Mouse (Mus musculus) CH12.LX (cell line): ENCODE data around the gene Trabd2b. TPM values are rescaled to one million over a fixed set of nuclear protein-coding genes. Genes with fewer than 3 reads are reported as not detected.

Experiments
- DNase-seq: peaks from one replicate; pipeline ENCODE4 v3.0.0-alpha.2; 2013; ENCODE audit errors: extremely low read depth
- H3K27ac ChIP-seq: 2 replicates; pipeline ENCODE4 v1.5.1; 2012; ENCODE audit warnings: low read depth, mild to moderate bottlenecking, control low read depth, moderate library complexity; ENCODE audit not compliant: insufficient read depth
- H3K27me3 ChIP-seq: replicated peaks from 2 replicates; pipeline ENCODE3; 2012; ENCODE audit warnings: inconsistent platforms
- H3K36me3 ChIP-seq, 2 experiments: replicated peaks in 1 of 2; 2 replicates each; pipeline versions ENCODE3 to v1.6.1; 2012; ENCODE audit warnings: inconsistent platforms in 1 of 2, low read length in 1 of 2, mild to moderate bottlenecking in 1 of 2, mixed read lengths in 1 of 2, moderate library complexity in 1 of 2; ENCODE audit not compliant: control insufficient read depth in 1 of 2, insufficient read depth in 1 of 2
- H3K4me1 ChIP-seq, 2 experiments: 2 replicates each; pipeline ENCODE4 v1.6.1; 2012; ENCODE audit warnings: inconsistent platforms in 1 of 2, moderate library complexity in 1 of 2; ENCODE audit not compliant: insufficient read depth in 2 of 2, control insufficient read depth in 1 of 2
- H3K4me2 ChIP-seq: 2 replicates; pipeline ENCODE4 v1.6.1; 2012; ENCODE audit warnings: low read depth, mild to moderate bottlenecking, control low read depth; ENCODE audit not compliant: poor library complexity, insufficient read depth, severe bottlenecking
- H3K4me3 ChIP-seq, 3 experiments: fragments of 150-350 bp in 1 of 3; sonication (generic) in 1 of 3; replicated peaks in 1 of 3; 2 replicates each; pipeline versions ENCODE3 to v1.5.1; 2011 to 2012; ENCODE audit warnings: low read depth in 2 of 3, low read length in 2 of 3, mild to moderate bottlenecking in 2 of 3, moderate library complexity in 2 of 3, control low read depth in 1 of 3, improper control_type of control experiment in 1 of 3, inconsistent platforms in 1 of 3, mixed read lengths in 1 of 3; ENCODE audit not compliant: poor library complexity in 1 of 3
- H3K79me2 ChIP-seq: replicated peaks from 2 replicates; pipeline ENCODE4 v1.6.1; 2012; ENCODE audit warnings: mild to moderate bottlenecking, moderate library complexity; ENCODE audit not compliant: control insufficient read depth, poor library complexity, insufficient read depth, severe bottlenecking; ENCODE audit errors: extremely low read depth
- H3K9ac ChIP-seq: 2 replicates; pipeline ENCODE4 v1.6.1; 2012; ENCODE audit warnings: low read depth, mild to moderate bottlenecking, control low read depth, moderate library complexity; ENCODE audit not compliant: insufficient read depth
- H3K9me3 ChIP-seq: replicated peaks from 2 replicates; pipeline ENCODE3; 2012; ENCODE audit warnings: low read length, inconsistent platforms, mixed read lengths
- CHD2 ChIP-seq: IDR thresholded peaks from 2 replicates; pipeline ENCODE4 v1.6.1; 2011; ENCODE audit warnings: low read length, improper control_type of control experiment
- CTCF ChIP-seq, 2 experiments: IDR thresholded peaks in 1 of 2; conservative IDR thresholded peaks in 1 of 2; 2 replicates each; pipeline ENCODE4 v1.5.1; 2011 to 2012; ENCODE audit warnings: low read depth in 2 of 2, low read length in 2 of 2, improper control_type of control experiment in 1 of 2, inconsistent platforms in 1 of 2, mild to moderate bottlenecking in 1 of 2, moderate library complexity in 1 of 2
- E2F4 ChIP-seq: IDR thresholded peaks from 2 replicates; pipeline ENCODE4 v1.6.1; 2011; ENCODE audit warnings: low read depth, low read length, improper control_type of control experiment; ENCODE audit not compliant: insufficient replicate concordance
- ELF1 ChIP-seq: IDR thresholded peaks from 2 replicates; pipeline ENCODE4 v1.6.1; 2014; ENCODE audit warnings: low read depth, mild to moderate bottlenecking, inconsistent platforms, low read length, improper control_type of control experiment
- ETS1 ChIP-seq: conservative IDR thresholded peaks from 2 replicates; pipeline ENCODE4 v1.6.1; 2012; ENCODE audit warnings: low read depth, mild to moderate bottlenecking, inconsistent platforms, low read length, improper control_type of control experiment, moderate library complexity
- JUN ChIP-seq: IDR thresholded peaks from 2 replicates; pipeline ENCODE4 v1.6.1; 2011; ENCODE audit warnings: low read depth, mild to moderate bottlenecking, low read length, improper control_type of control experiment, moderate library complexity; ENCODE audit not compliant: insufficient read depth
- MAFK ChIP-seq: IDR thresholded peaks from 2 replicates; pipeline ENCODE4 v1.6.1; 2011; ENCODE audit warnings: low read length, improper control_type of control experiment; ENCODE audit not compliant: insufficient replicate concordance
- MAX ChIP-seq: IDR thresholded peaks from 2 replicates; pipeline ENCODE4 v1.6.1; 2011; ENCODE audit warnings: low read length, improper control_type of control experiment
- MAZ ChIP-seq: IDR thresholded peaks from 2 replicates; pipeline ENCODE4 v1.6.1; 2012; ENCODE audit warnings: low read depth, mild to moderate bottlenecking, inconsistent platforms, low read length, improper control_type of control experiment, moderate library complexity
- MEF2A ChIP-seq: IDR thresholded peaks from 2 replicates; pipeline ENCODE4 v1.6.1; 2014; ENCODE audit warnings: low read depth, mild to moderate bottlenecking, inconsistent platforms, low read length, improper control_type of control experiment, borderline replicate concordance
- MXI1 ChIP-seq: IDR thresholded peaks from 2 replicates; pipeline ENCODE4 v1.6.1; 2011; ENCODE audit warnings: mild to moderate bottlenecking, low read depth, low read length, improper control_type of control experiment
- NRF1 ChIP-seq: IDR thresholded peaks from 2 replicates; pipeline ENCODE4 v1.6.1; 2014; ENCODE audit warnings: low read depth, mild to moderate bottlenecking, inconsistent platforms, low read length, improper control_type of control experiment, moderate library complexity
- PAX5 ChIP-seq: IDR thresholded peaks from 2 replicates; pipeline ENCODE4 v1.6.1; 2012; ENCODE audit warnings: low read length, inconsistent platforms, mixed read lengths
- POLR2A ChIP-seq: IDR thresholded peaks from 2 replicates; pipeline ENCODE4 v1.6.1; 2011; ENCODE audit warnings: low read depth, mild to moderate bottlenecking, improper control_type of control experiment, low read length
- POLR2AphosphoS2 ChIP-seq: IDR thresholded peaks from 2 replicates; pipeline ENCODE4 v1.6.1; 2011; ENCODE audit warnings: low read depth, low read length, improper control_type of control experiment
- RAD21 ChIP-seq: IDR thresholded peaks from 2 replicates; pipeline ENCODE4 v1.6.1; 2011; ENCODE audit warnings: low read depth, mild to moderate bottlenecking, low read length, improper control_type of control experiment, moderate library complexity
- RCOR1 ChIP-seq: conservative IDR thresholded peaks from 2 replicates; pipeline ENCODE4 v1.6.1; 2012; ENCODE audit warnings: low read depth, mild to moderate bottlenecking, inconsistent platforms, low read length, improper control_type of control experiment
- SIN3A ChIP-seq: IDR thresholded peaks from 2 replicates; pipeline ENCODE4 v1.6.1; 2012; ENCODE audit warnings: low read length, improper control_type of control experiment, inconsistent platforms
- TBP ChIP-seq: conservative IDR thresholded peaks from 2 replicates; pipeline ENCODE4 v1.6.1; 2011; ENCODE audit warnings: low read depth, low read length, improper control_type of control experiment
- TCF12 ChIP-seq: IDR thresholded peaks from 2 replicates; pipeline ENCODE4 v1.6.1; 2014; ENCODE audit warnings: low read depth, mild to moderate bottlenecking, inconsistent platforms, low read length, improper control_type of control experiment
- USF2 ChIP-seq: conservative IDR thresholded peaks from 2 replicates; pipeline ENCODE4 v1.6.1; 2011; ENCODE audit warnings: low read depth, low read length, improper control_type of control experiment
- ZC3H11A ChIP-seq: IDR thresholded peaks from 2 replicates; pipeline ENCODE4 v1.6.1; 2012; ENCODE audit warnings: low read depth, mild to moderate bottlenecking, inconsistent platforms, low read length, improper control_type of control experiment
- ZMIZ1 ChIP-seq: IDR thresholded peaks from 2 replicates; pipeline ENCODE4 v1.6.1; 2012; ENCODE audit warnings: low read depth, mild to moderate bottlenecking, inconsistent platforms, low read length, improper control_type of control experiment
- dilution Hi-C: fragments of 300-500 bp; cut with MboI; formaldehyde crosslinking; loops from 2 replicates; pipeline ENCODE4 v1.14.3; 2020; ENCODE audit warnings: low sequenced_read_pairs; ENCODE audit not compliant: extremely low pct_unique_long_range_greater_than_20kb, extremely low pct_ligation_motif_present
- in situ Hi-C: fragments of 300-500 bp; cut with MboI; formaldehyde crosslinking; loops from 3 replicates; pipeline ENCODE4 v1.14.3; 2019; ENCODE audit warnings: low sequenced_read_pairs, low pct_ligation_motif_present, low pct_unique_long_range_greater_than_20kb, mixed read lengths
- polyA plus RNA-seq: library from polyadenylated mRNA; unstranded; fragments of >175 nt; gene quantifications from 2 replicates; pipeline ENCODE4 v1.2.1, GENCODE M21; 2012; ENCODE audit warnings: low read depth; ENCODE audit not compliant: insufficient read length
- total RNA-seq, 2 experiments: library from RNA; depleted of rRNA; stranded (reverse); fragments of 300-350 nt in 1 of 2; fragments of >200 nt in 1 of 2; gene quantifications; 2 replicates each; pipeline ENCODE4 v1.2.3; 2012 to 2014

Trabd2b gene
- total and polyA plus RNA-seq, 3 experiments: not detected

DNA sequence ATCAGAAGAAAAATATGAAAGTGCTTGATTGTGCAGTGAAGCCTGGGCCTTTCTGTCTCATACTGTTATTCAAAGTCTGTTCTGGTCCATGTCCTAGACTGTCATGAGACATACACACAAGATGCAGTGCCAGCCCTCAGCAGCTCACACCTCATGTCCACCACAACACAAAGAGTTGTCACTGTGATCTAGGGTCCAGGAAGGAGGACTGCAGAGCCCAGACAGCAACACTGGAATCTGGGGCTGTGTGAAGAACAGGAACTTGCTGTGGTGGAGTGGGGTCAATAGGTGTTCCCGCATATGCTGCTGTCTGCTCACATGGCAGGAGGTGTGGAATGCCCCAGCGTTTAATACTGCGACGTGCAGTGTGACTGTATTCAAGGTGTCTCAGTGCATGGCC lies 112.8 kb downstream of the Trabd2b start:
- no peak for TF ChIP-seq TCF12
- no peak for TF ChIP-seq CTCF (conservative IDR thresholded peaks at IDR 0.05 in 1 of 2, IDR thresholded peaks at IDR 0.05 in 1 of 2; ENCODE audit: low read depth in 2 of 2, low read length in 2 of 2)
- no peak for TF ChIP-seq USF2
- TF ChIP-seq ZC3H11A: no peak
- TF ChIP-seq POLR2A: no peak
- no peak for TF ChIP-seq RAD21
- no peak for TF ChIP-seq POLR2AphosphoS2
- no peak for TF ChIP-seq ETS1
- no peak for TF ChIP-seq SIN3A
- TF ChIP-seq ELF1: no peak
- in situ Hi-C loops: no loop called here

DNA sequence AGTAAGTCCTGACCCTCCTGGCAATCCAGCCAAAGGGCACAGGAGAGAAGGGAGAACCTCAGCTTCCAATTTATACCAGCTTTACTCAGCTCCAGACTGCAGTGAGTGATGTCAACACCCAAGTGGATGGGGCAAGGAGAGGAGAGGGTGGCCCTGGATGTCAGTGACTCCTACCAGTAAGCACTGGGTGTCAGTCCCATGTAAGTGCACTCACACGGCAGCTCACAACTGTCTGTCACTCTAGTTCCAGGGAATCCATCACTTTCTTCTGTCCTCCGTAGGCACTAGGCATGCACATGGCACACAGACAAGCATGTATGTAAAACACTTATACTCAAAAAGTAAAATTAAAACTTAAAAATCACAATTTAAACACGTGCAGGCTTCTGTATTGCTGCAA lies 113.4 kb downstream of the Trabd2b start:
- Histone ChIP-seq H3K36me3 (no peaks in the 10 kb centered on the region), H3K27ac (no peak overlapping the region), H3K9ac (no peak overlapping the region)
- TF ChIP-seq TBP: no peak
- TF ChIP-seq RCOR1: no peak
- no peak for TF ChIP-seq MXI1
- no peak for TF ChIP-seq CTCF (conservative IDR thresholded peaks at IDR 0.05 in 1 of 2, IDR thresholded peaks at IDR 0.05 in 1 of 2; ENCODE audit: low read depth in 2 of 2, low read length in 2 of 2)
- no peak for TF ChIP-seq POLR2A
- TF ChIP-seq ZMIZ1: no peak
- no peak for TF ChIP-seq NRF1
- TF ChIP-seq ETS1: no peak
- no peak for TF ChIP-seq MAZ
- no peak for TF ChIP-seq USF2
- TF ChIP-seq MAFK: no peak
- no peak for TF ChIP-seq E2F4
- no peak for TF ChIP-seq SIN3A
- TF ChIP-seq CHD2: no peak
- TF ChIP-seq MEF2A: no peak
- TF ChIP-seq JUN: no peak
- no peak for TF ChIP-seq MAX
- no peak for TF ChIP-seq PAX5
- TF ChIP-seq, all 38 proteins: peak for 0
- Histone ChIP-seq H3K79me2 (no peaks in the 10 kb centered on the region), H3K4me1 (no peaks in the 10 kb centered on the region), H3K4me3 (no peak overlapping the region), H3K9me3 (no peaks in the 10 kb centered on the region), H3K27me3 (peaks cover 75% of the 10 kb centered on the region), H3K4me2 (no peak overlapping the region)
- DNase-seq: no peak
- dilution Hi-C loops (no loop called here), in situ Hi-C loops (no loop called here)

More for the DNA sequence above, 112.8 kb downstream of the Trabd2b start:
- Histone ChIP-seq H3K4me2 (no peak overlapping the region), H3K27ac (no peak overlapping the region), H3K4me1 (no peaks in the 10 kb centered on the region), H3K9ac (no peak overlapping the region), H3K36me3 (no peaks in the 10 kb centered on the region), H3K4me3 (no peak overlapping the region), H3K9me3 (no peaks in the 10 kb centered on the region), H3K27me3 (peaks cover 68% of the 10 kb centered on the region), H3K79me2 (no peaks in the 10 kb centered on the region)
- dilution Hi-C loops: no loop called here
- no peak for DNase-seq
